Mouse (Mus musculus) neural tube, embryonic 12.5 days (tissue): ENCODE results near the gene Slc10a6. TPM values are rescaled to one million over a fixed set of nuclear protein-coding genes. Genes with fewer than 3 reads are reported as not detected.

Experiments used
- ATAC-seq: fragments of 200-750 bp; cut with Nextera tagmentation; 2 replicates; pipeline ENCODE4 v1.8.0; 2017; ENCODE audit warnings: low read depth, mild to moderate bottlenecking, moderate TSS enrichment, moderate library complexity; ENCODE audit not compliant: low FRiP score
- H3K27ac ChIP-seq: fragments of 300-500 bp; sonication (generic); 2 replicates; pipeline ENCODE4 v1.5.1; 2016
- H3K27me3 ChIP-seq: fragments of 300-500 bp; sonication (generic); replicated peaks from 2 replicates; pipeline ENCODE4 v1.6.1; 2016; ENCODE audit warnings: mild to moderate bottlenecking
- H3K36me3 ChIP-seq: fragments of 300-500 bp; sonication (generic); 2 replicates; pipeline ENCODE4 v1.6.1; 2016; ENCODE audit warnings: mild to moderate bottlenecking
- H3K4me1 ChIP-seq: fragments of 300-500 bp; sonication (generic); 2 replicates; pipeline ENCODE4 v1.6.1; 2016
- H3K4me2 ChIP-seq: fragments of 300-500 bp; sonication (generic); replicated peaks from 2 replicates; pipeline ENCODE4 v1.6.1; 2016; ENCODE audit warnings: mild to moderate bottlenecking
- H3K4me3 ChIP-seq: fragments of 300-500 bp; sonication (generic); 2 replicates; pipeline ENCODE4 v1.5.1; 2016
- H3K9ac ChIP-seq: fragments of 300-500 bp; sonication (generic); 2 replicates; pipeline ENCODE4 v1.6.1; 2016; ENCODE audit warnings: mild to moderate bottlenecking
- H3K9me3 ChIP-seq: fragments of 300-500 bp; sonication (generic); 2 replicates; pipeline ENCODE4 v1.6.1; 2016; ENCODE audit warnings: mild to moderate bottlenecking
- WGBS: fragments of 180-500 bp; shearing (Covaris S2); methylation state at CpG from one replicate; pipeline ENCODE4 v1.1.7; 2016; 5-methylcytosine and 5-hydroxymethylcytosine counted together
- polyA plus RNA-seq: library from polyadenylated mRNA; unstranded; fragments of >200 nt; fragmentation: Nextera tagmentation; extraction: Ambion mirVana; gene quantifications from 2 replicates; pipeline ENCODE4 v1.2.1, GENCODE M21; 2016

Gene Slc10a6
- polyA plus RNA-seq, 1 experiment from 2014 or later = 0.41 TPM

GRCm38 (mm10) chr5:103654780-103655179 is 25.6 kb upstream of the Slc10a6 start:
- no peaks in the 10 kb centered on the region for H3K36me3 ChIP-seq
- no peak; the same call in 1 of the 2 replicates for ATAC-seq
- no peaks in the 10 kb centered on the region for H3K4me1 ChIP-seq
- H3K4me3 ChIP-seq = peak overlapping the region; percentile 53; the same call in 1 of the 2 replicates
- peak overlapping the region; percentile 86 for H3K4me2 ChIP-seq
- H3K9ac ChIP-seq = no peak overlapping the region
- 46% methylated on average over 4 of the region's 4 CpGs for WGBS
- H3K27ac ChIP-seq = no peak overlapping the region
- no peaks in the 10 kb centered on the region for H3K9me3 ChIP-seq
- H3K27me3 ChIP-seq = peaks cover 2% of the 10 kb centered on the region; the same call in 1 of the 2 replicates

DNA sequence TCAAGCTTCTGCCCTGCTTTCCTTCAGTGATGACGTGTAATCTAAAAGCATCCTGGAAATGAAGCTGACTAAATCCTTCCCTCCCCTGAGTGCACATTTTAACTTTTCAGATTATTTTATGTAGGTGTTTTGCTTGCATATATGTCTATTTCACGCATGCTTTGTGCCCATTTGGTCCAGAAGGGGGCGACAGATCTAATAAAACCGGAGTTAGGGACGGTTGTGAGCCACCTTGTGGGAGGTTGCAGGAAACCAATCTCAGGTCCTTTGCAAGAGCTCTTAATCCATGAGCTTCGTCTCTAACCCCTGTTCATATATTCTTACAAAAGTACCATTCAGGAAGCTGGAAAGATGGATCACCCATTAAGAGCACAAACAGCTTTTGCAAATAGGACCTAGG is 25.0 kb upstream of the Slc10a6 start:
- ATAC-seq = no peak
- WGBS = 30% methylated on average over 6 of the region's 6 CpGs
- no peaks in the 10 kb centered on the region for H3K9me3 ChIP-seq
- H3K27ac ChIP-seq = no peak overlapping the region
- H3K9ac ChIP-seq = no peak overlapping the region
- H3K4me1 ChIP-seq = no peaks in the 10 kb centered on the region
- peaks cover 2% of the 10 kb centered on the region; the same call in 1 of the 2 replicates for H3K27me3 ChIP-seq
- H3K4me2 ChIP-seq = no peak overlapping the region
- H3K36me3 ChIP-seq = no peaks in the 10 kb centered on the region
- H3K4me3 ChIP-seq = no peak overlapping the region

DNA sequence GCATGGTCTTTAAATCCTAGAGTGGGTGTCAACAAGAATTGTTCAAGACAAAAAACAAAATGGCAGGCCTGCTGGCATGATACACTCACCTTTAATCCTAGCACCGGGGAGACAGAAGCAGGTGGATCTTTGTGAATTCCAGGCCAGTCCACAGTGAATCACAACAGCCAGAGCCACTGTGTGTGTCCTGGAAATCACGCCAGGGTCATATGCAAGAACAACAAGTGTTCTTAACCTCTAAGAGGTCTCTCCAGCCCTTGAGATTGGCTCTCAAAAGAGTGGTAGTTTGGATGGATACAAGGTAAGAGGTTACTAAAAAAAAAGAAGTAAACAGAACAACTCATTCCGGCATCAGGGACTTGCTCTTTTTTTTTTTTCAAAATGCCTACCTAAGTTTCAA is 18.1 kb upstream of the Slc10a6 start:
- no peak overlapping the region for H3K4me2 ChIP-seq
- no peak overlapping the region for H3K27ac ChIP-seq
- no peaks in the 10 kb centered on the region for H3K27me3 ChIP-seq
- no peak overlapping the region for H3K9ac ChIP-seq
- H3K4me1 ChIP-seq = no peaks in the 10 kb centered on the region
- ATAC-seq = no peak
- H3K4me3 ChIP-seq = no peak overlapping the region
- WGBS = 92% methylated on average over 3 of the region's 3 CpGs
- no peaks in the 10 kb centered on the region for H3K9me3 ChIP-seq
- no peaks in the 10 kb centered on the region for H3K36me3 ChIP-seq

GRCm38 (mm10) chr5:103644167-103644566 is 15.0 kb upstream of the Slc10a6 start:
- no peak for ATAC-seq
- Histone ChIP-seq H3K9ac (no peak overlapping the region), H3K36me3 (no peaks in the 10 kb centered on the region), H3K9me3 (no peaks in the 10 kb centered on the region), H3K4me2 (no peak overlapping the region), H3K27me3 (no peaks in the 10 kb centered on the region), H3K4me1 (no peaks in the 10 kb centered on the region), H3K27ac (no peak overlapping the region), H3K4me3 (no peak overlapping the region)
- WGBS = 94% methylated on average over 1 of the region's 1 CpGs

DNA sequence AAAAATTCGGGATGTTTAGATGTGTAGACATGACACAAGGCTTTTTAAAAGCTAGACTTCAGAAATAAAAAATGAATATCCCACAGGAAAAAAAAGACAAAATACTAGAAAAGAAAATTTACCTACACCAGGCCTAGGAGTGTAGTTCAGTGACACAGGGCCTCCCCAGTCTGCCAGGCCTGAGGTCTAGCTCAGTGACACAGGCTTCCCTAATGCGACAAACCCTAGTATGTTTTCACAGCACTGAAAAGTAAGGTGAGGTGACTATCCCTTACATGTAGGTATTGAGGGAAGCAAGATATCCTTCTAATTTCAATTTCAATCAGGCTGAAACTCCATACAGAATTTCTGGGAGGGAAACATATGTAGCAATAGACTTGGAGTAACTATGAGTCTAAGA is 8.0 kb upstream of the Slc10a6 start:
- 88% methylated on average over 2 of the region's 2 CpGs for WGBS

GRCm38 (mm10) chr5:103629854-103630580 is 814 bp upstream of the Slc10a6 start:
- no peak for ATAC-seq

More for the DNA sequence above, 8.0 kb upstream of the Slc10a6 start:
- Histone ChIP-seq H3K4me3 (no peak overlapping the region), H3K4me2 (no peak overlapping the region), H3K9ac (no peak overlapping the region), H3K27me3 (no peaks in the 10 kb centered on the region), H3K27ac (no peak overlapping the region), H3K9me3 (no peaks in the 10 kb centered on the region), H3K4me1 (no peaks in the 10 kb centered on the region), H3K36me3 (no peaks in the 10 kb centered on the region)
- no peak for ATAC-seq

DNA sequence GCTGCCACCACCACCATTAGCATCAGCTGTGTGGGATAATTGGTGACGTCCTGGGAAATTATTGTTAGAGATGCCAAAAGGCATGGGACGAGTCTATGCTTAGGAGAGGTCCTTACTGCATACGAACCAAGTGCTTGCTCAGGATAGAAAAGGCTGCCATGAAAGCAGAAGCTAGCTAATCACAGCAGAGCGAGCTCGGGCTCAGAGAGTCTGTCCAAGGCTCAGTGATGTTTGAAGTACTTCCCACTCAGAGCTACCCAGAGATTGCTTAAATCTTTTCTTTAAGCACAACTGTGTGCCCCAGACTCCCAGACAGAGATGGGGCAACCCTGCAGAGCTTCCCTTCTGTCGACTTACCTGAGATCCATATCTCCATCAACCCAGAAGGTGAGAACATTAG is 704 bp downstream of the Slc10a6 start:
- H3K27me3 ChIP-seq = no peaks in the 10 kb centered on the region
- no peak overlapping the region for H3K9ac ChIP-seq
- ATAC-seq = no peak
- H3K36me3 ChIP-seq = no peaks in the 10 kb centered on the region
- H3K4me1 ChIP-seq = no peaks in the 10 kb centered on the region
- no peak overlapping the region for H3K4me3 ChIP-seq
- WGBS = 89% methylated on average over 6 of the region's 6 CpGs
- H3K9me3 ChIP-seq = no peaks in the 10 kb centered on the region
- H3K4me2 ChIP-seq = no peak overlapping the region
- H3K27ac ChIP-seq = no peak overlapping the region

More at GRCm38 (mm10) chr5:103629854-103630580, 814 bp upstream of the Slc10a6 start:
- Histone ChIP-seq H3K27ac (no peak overlapping the region), H3K36me3 (no peaks in the 10 kb centered on the region), H3K4me1 (no peaks in the 10 kb centered on the region), H3K27me3 (no peaks in the 10 kb centered on the region), H3K9me3 (no peaks in the 10 kb centered on the region), H3K4me2 (no peak overlapping the region), H3K9ac (no peak overlapping the region), H3K4me3 (no peak overlapping the region)
- 87% methylated on average over 9 of the region's 9 CpGs for WGBS

GRCm38 (mm10) chr5:103624831-103625230 is 4.4 kb downstream of the Slc10a6 start:
- WGBS = 92% methylated on average over 5 of the region's 5 CpGs
- no peaks in the 10 kb centered on the region for H3K9me3 ChIP-seq
- no peak overlapping the region for H3K4me3 ChIP-seq
- no peak overlapping the region for H3K9ac ChIP-seq
- no peak overlapping the region for H3K4me2 ChIP-seq
- no peaks in the 10 kb centered on the region for H3K36me3 ChIP-seq
- ATAC-seq = no peak
- no peaks in the 10 kb centered on the region for H3K27me3 ChIP-seq
- H3K27ac ChIP-seq = no peak overlapping the region
- no peaks in the 10 kb centered on the region for H3K4me1 ChIP-seq

- Histone ChIP-seq H3K4me1 (no peaks in the 10 kb centered on the region), H3K9ac (no peak overlapping the region), H3K9me3 (no peaks in the 10 kb centered on the region), H3K27me3 (no peaks in the 10 kb centered on the region), H3K4me3 (no peak overlapping the region), H3K27ac (no peak overlapping the region), H3K4me2 (no peak overlapping the region), H3K36me3 (no peaks in the 10 kb centered on the region)
- no peak for ATAC-seq
- WGBS = 83% methylated on average over 5 of the region's 5 CpGs
These were observed 6.9 kb downstream of the Slc10a6 start for GRCm38 (mm10) chr5:103622321-103622720.

- H3K4me2 ChIP-seq = no peak overlapping the region
- H3K36me3 ChIP-seq = no peaks in the 10 kb centered on the region
- H3K27ac ChIP-seq = no peak overlapping the region
- no peaks in the 10 kb centered on the region for H3K27me3 ChIP-seq
- 85% methylated on average over 12 of the region's 12 CpGs for WGBS
- no peak for ATAC-seq
- no peak overlapping the region for H3K4me3 ChIP-seq
- H3K9ac ChIP-seq = no peak overlapping the region
- no peaks in the 10 kb centered on the region for H3K4me1 ChIP-seq
- H3K9me3 ChIP-seq = no peaks in the 10 kb centered on the region
These were observed 8.8 kb downstream of the Slc10a6 start for GRCm38 (mm10) chr5:103620301-103620973.

GRCm38 (mm10) chr5:103617191-103617590 is 12.0 kb downstream of the Slc10a6 start:
- H3K4me3 ChIP-seq = no peak overlapping the region
- H3K4me1 ChIP-seq = no peaks in the 10 kb centered on the region
- H3K9ac ChIP-seq = no peak overlapping the region
- H3K9me3 ChIP-seq = no peaks in the 10 kb centered on the region
- H3K4me2 ChIP-seq = no peak overlapping the region
- ATAC-seq = no peak
- H3K36me3 ChIP-seq = no peaks in the 10 kb centered on the region
- H3K27me3 ChIP-seq = no peaks in the 10 kb centered on the region
- H3K27ac ChIP-seq = no peak overlapping the region
- 67% methylated on average over 9 of the region's 9 CpGs for WGBS

DNA sequence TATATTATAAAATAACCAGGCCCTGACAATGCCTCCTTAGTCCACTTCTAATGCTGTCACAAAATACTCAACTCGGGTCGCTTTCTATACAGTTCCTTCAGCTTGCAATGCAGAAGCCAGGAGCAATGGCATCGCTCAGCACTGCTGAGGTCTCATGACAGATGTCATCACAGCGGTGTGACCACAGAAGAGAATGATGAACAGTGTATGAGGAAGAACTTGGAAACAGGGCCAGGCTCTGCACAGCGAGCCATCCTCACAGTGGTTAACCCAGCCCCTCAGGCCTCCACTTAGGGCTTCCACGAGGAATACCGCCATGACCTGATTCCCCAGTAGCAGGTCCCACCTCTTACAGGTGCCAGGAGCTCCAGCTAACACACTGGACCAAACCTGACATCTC is 14.8 kb downstream of the Slc10a6 start:
- Histone ChIP-seq H3K27me3 (no peaks in the 10 kb centered on the region), H3K4me2 (no peak overlapping the region), H3K9ac (no peak overlapping the region), H3K27ac (no peak overlapping the region), H3K9me3 (no peaks in the 10 kb centered on the region), H3K4me1 (no peaks in the 10 kb centered on the region), H3K4me3 (no peak overlapping the region), H3K36me3 (no peaks in the 10 kb centered on the region)
- WGBS = 92% methylated on average over 7 of the region's 7 CpGs
- no peak for ATAC-seq

- WGBS = 89% methylated on average over 7 of the region's 7 CpGs
- no peaks in the 10 kb centered on the region for H3K9me3 ChIP-seq
- no peak overlapping the region for H3K4me2 ChIP-seq
- H3K27ac ChIP-seq = no peak overlapping the region
- H3K4me3 ChIP-seq = no peak overlapping the region
- no peak for ATAC-seq
- no peaks in the 10 kb centered on the region for H3K4me1 ChIP-seq
- no peaks in the 10 kb centered on the region for H3K27me3 ChIP-seq
- H3K9ac ChIP-seq = no peak overlapping the region
- no peaks in the 10 kb centered on the region for H3K36me3 ChIP-seq
These were observed 16.9 kb downstream of the Slc10a6 start for GRCm38 (mm10) chr5:103612316-103612715.
